Mouse (Mus musculus) midbrain, embryonic 11.5 days (tissue): ENCODE measurements at regions not wholly inside any gene's neighbourhood (a gene's known extent, or its start where the extent isn't known, plus 50 kb on each side); places are given as distances from the start of the nearest gene placed in this dataset.

ENCODE experiments used
- ATAC-seq: fragments of 200-750 bp; cut with Nextera tagmentation; 2 replicates; pipeline ENCODE4 v1.8.0; 2017; ENCODE audit warnings: moderate TSS enrichment, moderate library complexity; ENCODE audit not compliant: low FRiP score
- DNase-seq: peaks from one replicate; pipeline ENCODE4 v3.0.0; 2015; ENCODE audit warnings: low spot score; ENCODE audit errors: missing footprints
- H3K27ac ChIP-seq: fragments of 300-500 bp; sonication (generic); 2 replicates; pipeline ENCODE4 v1.5.1; 2014; ENCODE audit warnings: low read depth, low read length
- H3K27me3 ChIP-seq: fragments of 300-500 bp; sonication (generic); 2 replicates; pipeline ENCODE4 v1.6.1; 2014; ENCODE audit warnings: mild to moderate bottlenecking, low read length, moderate library complexity, mixed read lengths; ENCODE audit not compliant: control insufficient read depth, insufficient read depth
- H3K36me3 ChIP-seq: fragments of 300-500 bp; sonication (generic); 2 replicates; pipeline ENCODE4 v1.6.1; 2014; ENCODE audit warnings: mild to moderate bottlenecking, low read length, moderate library complexity, mixed read lengths; ENCODE audit not compliant: control insufficient read depth, insufficient read depth
- H3K4me1 ChIP-seq: fragments of 300-500 bp; sonication (generic); 2 replicates; pipeline ENCODE4 v1.6.1; 2014; ENCODE audit warnings: low read length; ENCODE audit not compliant: control insufficient read depth, insufficient read depth
- H3K4me2 ChIP-seq: fragments of 300-500 bp; sonication (generic); 2 replicates; pipeline ENCODE4 v1.6.1; 2014; ENCODE audit warnings: mild to moderate bottlenecking, moderate library complexity
- H3K4me3 ChIP-seq: fragments of 300-500 bp; sonication (generic); 2 replicates; pipeline ENCODE4 v1.5.1; 2014; ENCODE audit warnings: low read depth, low read length
- H3K9ac ChIP-seq: fragments of 300-500 bp; sonication (generic); 2 replicates; pipeline ENCODE4 v1.6.1; 2014; ENCODE audit warnings: low read length
- H3K9me3 ChIP-seq: fragments of 300-500 bp; sonication (generic); 2 replicates; pipeline ENCODE4 v1.6.1; 2016; ENCODE audit warnings: low read length; ENCODE audit not compliant: control insufficient read depth
- WGBS: fragments of 180-500 bp; shearing (Covaris S2); extraction: QIAGEN DNeasy Blood & Tissue Kit; methylation state at CpG from one replicate; pipeline ENCODE4 v1.1.7; 2014; 5-methylcytosine and 5-hydroxymethylcytosine counted together

DNA sequence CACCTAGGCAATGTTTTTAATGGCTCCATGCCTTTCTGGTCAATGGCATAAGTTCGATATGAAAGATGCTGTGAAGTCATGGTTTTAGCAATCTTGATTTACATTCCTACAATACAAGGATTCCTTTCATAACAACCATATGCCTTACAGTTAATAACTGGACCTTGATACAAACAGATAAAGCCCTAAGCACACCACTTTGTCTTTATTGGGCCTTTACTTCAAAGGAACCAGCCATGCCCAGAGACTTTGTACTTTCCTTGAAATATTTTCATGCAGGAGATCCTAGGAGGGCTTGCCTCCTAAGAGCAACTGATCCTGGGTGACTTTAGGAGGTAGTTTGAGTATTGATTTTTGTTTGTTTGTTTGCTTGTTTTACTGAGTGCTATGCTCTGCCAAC lies 77.1 kb upstream of the Grik1 start:
- H3K4me3 ChIP-seq: no peak overlapping the region
- DNase-seq (no peak), ATAC-seq (no peak)
- H3K9ac ChIP-seq: no peak overlapping the region
- WGBS: 92% methylated on average over 1 of the region's 1 CpGs
- H3K36me3 ChIP-seq: no peaks in the 10 kb centered on the region
- no peak overlapping the region for H3K4me2 ChIP-seq
- no peaks in the 10 kb centered on the region for H3K27me3 ChIP-seq
- no peaks in the 10 kb centered on the region for H3K9me3 ChIP-seq
- no peak overlapping the region for H3K27ac ChIP-seq
- H3K4me1 ChIP-seq: no peaks in the 10 kb centered on the region

DNA sequence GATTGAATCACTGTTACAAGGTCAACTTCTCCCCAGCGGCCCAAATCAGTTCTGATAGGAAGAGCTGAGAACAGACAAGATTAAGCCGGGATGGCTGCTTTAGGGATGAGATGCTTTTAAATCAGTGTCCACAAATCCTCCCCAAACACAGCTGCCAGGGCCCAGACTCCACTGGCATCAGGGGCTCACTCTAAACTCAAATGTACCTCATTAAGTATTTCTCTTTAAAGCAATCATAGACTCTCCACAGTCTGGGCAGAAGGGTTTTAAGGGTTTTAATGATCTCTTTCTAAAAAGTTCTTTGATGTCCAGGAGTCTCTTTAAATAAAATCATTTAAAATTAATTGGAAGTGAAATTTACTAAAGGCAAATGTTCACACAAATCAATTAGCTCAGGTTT lies 70.0 kb upstream of the Grik1 start:
- no peaks in the 10 kb centered on the region for H3K36me3 ChIP-seq
- ATAC-seq (no peak), DNase-seq (no peak)
- no peak overlapping the region for H3K9ac ChIP-seq
- no peaks in the 10 kb centered on the region for H3K9me3 ChIP-seq
- no peak overlapping the region for H3K4me3 ChIP-seq
- H3K27ac ChIP-seq: no peak overlapping the region
- H3K27me3 ChIP-seq: no peaks in the 10 kb centered on the region
- H3K4me1 ChIP-seq: no peaks in the 10 kb centered on the region
- H3K4me2 ChIP-seq: no peak overlapping the region
- WGBS: 51% methylated on average over 2 of the region's 2 CpGs
